Mouse (Mus musculus): ENCODE results near the gene Fgd2. TPM values are rescaled to one million over a fixed set of nuclear protein-coding genes. Genes with fewer than 3 reads are reported as not detected.

Fgd2 gene
- polyA plus RNA-seq, 1 experiment from 2014 or later: 12.9 TPM

DNA sequence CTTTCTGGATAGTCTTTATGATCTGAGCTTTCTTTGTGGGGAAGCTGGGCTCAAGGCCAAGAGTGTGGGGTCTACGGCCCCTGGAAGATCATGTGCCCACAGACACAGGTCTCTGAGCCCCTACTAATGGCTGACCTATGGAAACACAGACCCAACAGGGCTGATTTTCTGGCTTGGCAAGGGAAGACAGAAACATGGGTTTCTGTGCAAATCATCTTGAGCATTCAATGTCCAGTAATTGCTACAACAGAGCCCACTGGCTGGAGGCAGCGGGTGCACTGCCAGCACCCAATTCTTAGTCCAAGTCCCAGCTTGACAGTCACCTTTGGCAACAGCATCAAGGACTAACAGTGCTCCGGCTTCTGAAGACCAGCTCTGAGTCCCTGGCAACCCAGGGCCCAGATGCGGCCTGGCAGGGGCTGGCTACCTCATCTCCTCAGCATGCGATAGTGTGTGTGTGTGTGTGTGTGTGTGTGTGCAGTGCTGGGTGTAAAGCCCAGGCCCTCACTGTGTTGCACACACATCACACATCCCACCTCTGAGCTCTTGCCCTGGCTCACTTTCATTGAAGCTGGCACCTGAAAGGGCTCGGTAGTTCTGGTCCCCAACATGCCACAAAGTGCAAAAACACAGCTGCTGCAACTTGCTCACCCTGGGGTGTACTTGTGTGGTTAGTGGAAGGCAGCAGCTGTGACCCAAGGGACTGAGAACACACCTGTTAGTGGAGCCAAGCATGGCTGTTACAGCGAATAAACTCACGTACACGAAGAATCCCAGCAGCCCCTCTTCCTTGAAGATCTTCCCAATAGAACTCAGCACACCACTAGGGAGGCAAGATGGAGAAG lies 22.5 kb upstream of the Fgd2 start:
- H3K36me3 ChIP-seq: peaks cover 86% of the 10 kb centered on the region
- H3K4me3 ChIP-seq: no peak overlapping the region
- 89% methylated on average over 9 of the region's 9 CpGs for WGBS

DNA sequence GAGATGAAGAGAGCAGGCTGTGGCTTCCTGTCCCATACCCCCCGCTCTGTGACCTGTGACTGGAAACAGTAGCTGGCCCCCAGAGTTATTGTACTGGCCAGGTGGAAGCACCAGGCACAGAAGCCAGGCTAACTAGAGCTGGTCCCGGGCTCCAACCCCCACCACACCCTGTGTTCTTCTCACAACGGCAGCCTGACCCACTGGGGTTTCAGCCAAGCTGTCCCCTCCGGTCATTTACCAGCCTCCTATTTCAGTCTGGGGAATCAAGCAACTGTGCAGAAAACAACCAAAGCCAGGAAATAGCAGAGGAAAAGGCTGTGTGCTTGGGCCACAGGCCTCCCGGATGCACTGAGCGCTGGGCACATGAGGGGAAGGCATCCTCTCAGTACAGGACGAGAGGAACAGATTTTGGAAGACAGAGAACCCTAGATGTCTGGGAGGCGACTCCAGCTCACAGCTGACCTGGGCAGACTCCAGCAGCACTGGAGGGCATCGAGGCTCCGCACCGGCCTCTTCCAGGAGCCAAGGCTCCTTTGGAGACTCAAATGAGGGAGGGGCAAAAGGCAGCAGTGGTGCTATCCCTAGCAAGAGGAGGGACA lies 21.4 kb upstream of the Fgd2 start:
- no peak for ATAC-seq (ENCODE audit: insufficient number of reproducible peaks, insufficient read depth, low FRiP score, low TSS enrichment, low read depth)
- 80% methylated on average over 11 of the region's 11 CpGs for WGBS
- H3K27ac ChIP-seq: 0 out of 2 replicates have a peak overlapping the region, but pooled peaks have one; percentile 4
- H3K9me3 ChIP-seq: no peaks in the 10 kb centered on the region
- no peaks in the 10 kb centered on the region for H3K27me3 ChIP-seq
- H3K9ac ChIP-seq: 0 out of 2 replicates have a peak overlapping the region, but pooled peaks have one; percentile 21
- no peak overlapping the region for H3K4me3 ChIP-seq
- peaks cover 86% of the 10 kb centered on the region for H3K36me3 ChIP-seq
- peaks cover 34% of the 10 kb centered on the region for H3K4me1 ChIP-seq
- no peak overlapping the region for H3K4me2 ChIP-seq

More for the DNA sequence above, 22.5 kb upstream of the Fgd2 start:
- H3K27ac ChIP-seq: no peak overlapping the region
- H3K4me1 ChIP-seq: peaks cover 34% of the 10 kb centered on the region
- H3K27me3 ChIP-seq: no peaks in the 10 kb centered on the region
- no peak overlapping the region for H3K9ac ChIP-seq
- no peak for ATAC-seq (ENCODE audit: insufficient number of reproducible peaks, insufficient read depth, low FRiP score, low TSS enrichment, low read depth)
- no peaks in the 10 kb centered on the region for H3K9me3 ChIP-seq
- no peak overlapping the region for H3K4me2 ChIP-seq

DNA sequence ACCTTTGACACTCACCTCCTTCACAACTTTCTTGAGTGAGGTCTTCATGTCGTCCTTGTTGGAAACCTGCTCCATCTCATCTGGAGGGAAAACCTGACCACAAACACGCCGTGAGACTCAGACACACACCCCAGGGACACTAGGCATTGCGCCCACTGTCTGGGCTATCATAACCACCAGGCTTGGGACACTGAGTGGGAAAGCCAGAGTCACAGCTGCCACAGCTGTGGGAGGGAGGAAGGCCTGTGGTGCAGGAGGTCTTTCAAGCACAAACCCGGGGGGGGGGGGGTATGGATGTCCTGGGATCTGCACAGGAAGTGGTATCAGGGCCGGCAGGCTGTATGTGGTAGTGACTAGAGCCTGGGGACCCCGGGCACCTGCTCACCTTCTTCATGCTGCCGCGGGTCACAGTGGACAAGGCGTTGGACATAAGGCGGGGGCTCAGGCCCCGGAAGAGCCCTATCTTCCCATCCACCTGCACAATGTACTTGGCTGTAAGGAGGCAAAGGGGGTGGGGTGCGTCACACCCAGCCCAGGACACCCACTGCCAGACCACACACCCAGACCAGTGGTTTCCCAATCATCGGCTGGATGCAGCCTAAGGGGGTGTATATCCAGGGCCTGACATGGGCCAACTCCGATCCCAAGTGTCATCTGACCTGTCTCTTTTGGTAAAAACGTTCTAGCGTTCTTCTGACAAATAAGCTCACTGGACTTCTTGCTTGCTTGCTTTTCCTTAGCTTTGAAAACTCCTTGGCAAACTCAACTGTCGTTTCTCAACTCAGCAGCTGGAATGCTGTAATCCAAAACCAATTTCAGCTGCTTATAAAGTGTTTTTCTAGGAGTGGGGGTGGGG lies 20.1 kb upstream of the Fgd2 start:
- no peak overlapping the region for H3K4me2 ChIP-seq
- no peak overlapping the region for H3K4me3 ChIP-seq

DNA sequence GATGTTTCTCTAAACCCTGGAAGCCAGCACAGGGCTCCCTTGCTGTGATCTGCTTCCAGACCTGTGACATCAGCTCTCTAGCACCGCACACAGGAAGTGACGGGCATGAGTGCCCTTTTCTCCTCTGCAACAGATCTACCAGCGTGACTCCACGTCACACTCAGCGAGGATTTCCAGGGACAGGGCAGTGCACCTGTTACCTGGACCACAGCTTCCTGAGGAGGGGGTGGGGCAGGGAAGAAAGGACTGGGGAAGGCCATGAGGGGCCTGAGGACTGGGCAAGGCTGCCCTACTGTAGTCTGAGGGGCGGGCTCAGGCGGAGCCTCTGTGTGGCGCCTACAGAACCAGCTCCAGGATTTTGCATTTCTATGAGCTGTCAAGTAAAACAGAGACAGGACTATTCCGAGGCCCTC lies 19.1 kb upstream of the Fgd2 start:
- WGBS: 22% methylated on average over 9 of the region's 9 CpGs
- H3K27ac ChIP-seq: peak overlapping the region; percentile 80
- ATAC-seq (ENCODE audit: insufficient number of reproducible peaks, insufficient read depth, low FRiP score, low TSS enrichment, low read depth): no peak
- H3K9me3 ChIP-seq: no peaks in the 10 kb centered on the region
- peak overlapping the region; percentile 22; the same call in 1 of the 2 replicates for H3K4me2 ChIP-seq
- H3K36me3 ChIP-seq: peaks cover 74% of the 10 kb centered on the region
- H3K4me1 ChIP-seq: peaks cover 49% of the 10 kb centered on the region
- no peaks in the 10 kb centered on the region for H3K27me3 ChIP-seq
- no peak overlapping the region for H3K4me3 ChIP-seq
- 0 out of 2 replicates have a peak overlapping the region, but pooled peaks have one; percentile 32 for H3K9ac ChIP-seq

More for the DNA sequence above, 20.1 kb upstream of the Fgd2 start:
- Histone ChIP-seq H3K36me3 (peaks cover 83% of the 10 kb centered on the region), H3K9ac (peak overlapping the region; percentile 55; the same call in 1 of the 2 replicates), H3K9me3 (no peaks in the 10 kb centered on the region), H3K27me3 (no peaks in the 10 kb centered on the region), H3K4me1 (peaks cover 39% of the 10 kb centered on the region), H3K27ac (peak overlapping the region; percentile 80)
- 70% methylated on average over 18 of the region's 18 CpGs for WGBS
- no peak; the same call in 1 of the 2 replicates for ATAC-seq (ENCODE audit: insufficient number of reproducible peaks, insufficient read depth, low FRiP score, low TSS enrichment, low read depth)

DNA sequence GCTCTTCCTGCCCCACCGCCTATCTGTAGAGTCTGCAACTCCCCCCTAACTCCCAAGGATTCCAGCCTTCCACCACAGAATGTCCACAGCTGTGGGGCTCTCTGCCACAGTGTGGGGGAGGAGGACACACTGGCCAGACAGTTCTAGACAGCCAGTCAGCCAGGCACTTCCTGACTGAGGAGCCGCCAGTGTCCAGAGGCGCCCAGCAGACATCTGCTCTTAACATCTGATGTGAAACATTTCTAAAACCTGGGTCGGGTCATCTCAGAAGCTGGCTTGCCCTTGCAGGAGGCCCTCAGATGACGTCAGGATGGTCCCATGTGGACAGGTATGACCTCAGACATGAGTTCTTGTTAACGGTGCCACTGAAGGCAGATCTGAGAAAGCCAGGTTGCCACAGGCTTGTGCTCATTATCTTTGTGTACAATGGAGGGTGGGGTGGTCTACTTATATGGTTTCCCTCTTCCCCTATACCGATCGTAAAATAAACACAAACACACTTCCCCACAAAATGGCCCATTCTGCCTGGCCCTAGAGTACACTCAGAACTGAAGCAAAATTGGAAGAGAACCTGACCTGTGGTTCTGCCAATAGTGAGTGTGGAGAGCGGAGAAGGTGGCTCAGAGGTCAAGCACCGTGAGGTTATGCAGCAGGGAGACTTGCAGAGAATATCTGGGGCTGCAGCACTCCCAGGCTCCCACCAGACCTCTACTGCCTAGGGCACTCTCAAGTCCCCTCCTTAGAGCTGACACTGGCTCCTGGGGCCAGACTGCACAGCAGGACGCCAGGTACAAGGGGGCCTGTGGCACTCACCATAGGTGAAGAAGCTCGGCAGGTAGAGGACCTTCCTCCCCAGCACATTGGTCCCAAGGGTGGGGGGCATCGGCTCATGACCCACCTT lies 18.5 kb upstream of the Fgd2 start:
- peaks cover 67% of the 10 kb centered on the region for H3K36me3 ChIP-seq
- peak overlapping the region; percentile 80 for H3K27ac ChIP-seq
- H3K27me3 ChIP-seq: no peaks in the 10 kb centered on the region
- peaks cover 51% of the 10 kb centered on the region for H3K4me1 ChIP-seq
- 0 out of 2 replicates have a peak overlapping the region, but pooled peaks have one; percentile 46 for H3K9ac ChIP-seq
- H3K4me2 ChIP-seq: peak overlapping the region; percentile 22; the same call in 1 of the 2 replicates
- H3K4me3 ChIP-seq: no peak overlapping the region
- 45% methylated on average over 13 of the region's 13 CpGs for WGBS
- ATAC-seq (ENCODE audit: insufficient number of reproducible peaks, insufficient read depth, low FRiP score, low TSS enrichment, low read depth): 0 out of 2 replicates have a peak, but pooled peaks have one; percentile 28
- H3K9me3 ChIP-seq: no peaks in the 10 kb centered on the region

DNA sequence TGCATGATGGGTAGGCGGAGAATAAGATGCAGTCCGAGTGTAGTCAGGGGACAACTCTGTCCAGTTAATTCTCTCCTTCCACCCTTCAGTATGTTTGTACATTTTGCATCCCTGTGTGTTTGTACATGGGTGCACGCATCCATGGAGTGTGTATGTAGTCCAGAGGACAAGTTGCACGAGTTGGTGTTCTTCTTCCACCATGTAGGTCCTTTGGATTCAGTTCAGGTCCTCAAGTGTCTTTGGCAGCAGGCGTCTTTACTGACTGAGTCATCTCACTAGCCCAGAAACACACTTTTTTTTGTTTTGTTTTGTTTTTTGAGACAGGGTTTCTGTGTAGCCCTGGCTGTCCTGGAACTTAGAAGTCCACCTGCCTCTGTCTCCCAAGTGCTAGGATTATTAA lies 17.5 kb upstream of the Fgd2 start:
- WGBS: 91% methylated on average over 5 of the region's 5 CpGs
- H3K27me3 ChIP-seq: no peaks in the 10 kb centered on the region
- no peaks in the 10 kb centered on the region for H3K9me3 ChIP-seq
- peaks cover 55% of the 10 kb centered on the region for H3K4me1 ChIP-seq
- H3K4me2 ChIP-seq: no peak overlapping the region
- H3K36me3 ChIP-seq: peaks cover 57% of the 10 kb centered on the region
- no peak overlapping the region for H3K9ac ChIP-seq
- ATAC-seq (ENCODE audit: insufficient number of reproducible peaks, insufficient read depth, low FRiP score, low TSS enrichment, low read depth): no peak
- no peak overlapping the region for H3K27ac ChIP-seq
- no peak overlapping the region for H3K4me3 ChIP-seq

DNA sequence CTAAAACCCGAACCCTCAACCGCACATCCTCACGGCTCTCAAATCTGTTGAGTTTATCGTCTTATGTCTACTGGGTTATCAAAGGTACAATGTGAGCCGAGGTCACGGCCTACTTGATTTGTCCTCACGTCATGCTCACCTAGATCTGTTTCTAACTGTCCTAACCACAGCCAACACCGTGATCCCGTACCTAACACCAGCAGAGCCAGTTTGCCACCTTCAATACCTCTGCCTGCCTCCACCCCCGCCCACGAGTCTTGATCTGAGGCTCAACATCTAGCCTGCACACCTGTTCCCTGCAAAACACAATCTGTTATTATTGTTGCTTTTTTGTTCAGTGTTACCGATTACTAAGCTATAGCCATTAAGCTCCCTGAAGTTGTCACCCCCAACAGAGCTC lies 15.4 kb upstream of the Fgd2 start:
- peak overlapping the region; percentile 73; the same call in 1 of the 2 replicates for H3K4me2 ChIP-seq
- no peaks in the 10 kb centered on the region for H3K27me3 ChIP-seq
- 0 out of 2 replicates have a peak overlapping the region, but pooled peaks have one; percentile 16 for H3K27ac ChIP-seq
- H3K9ac ChIP-seq: 0 out of 2 replicates have a peak overlapping the region, but pooled peaks have one; percentile 93
- H3K4me3 ChIP-seq: no peak overlapping the region
- ATAC-seq (ENCODE audit: insufficient number of reproducible peaks, insufficient read depth, low FRiP score, low TSS enrichment, low read depth): no peak
- H3K4me1 ChIP-seq: peaks cover 52% of the 10 kb centered on the region
- WGBS: 91% methylated on average over 12 of the region's 12 CpGs
- no peaks in the 10 kb centered on the region for H3K9me3 ChIP-seq
- peaks cover 37% of the 10 kb centered on the region for H3K36me3 ChIP-seq

DNA sequence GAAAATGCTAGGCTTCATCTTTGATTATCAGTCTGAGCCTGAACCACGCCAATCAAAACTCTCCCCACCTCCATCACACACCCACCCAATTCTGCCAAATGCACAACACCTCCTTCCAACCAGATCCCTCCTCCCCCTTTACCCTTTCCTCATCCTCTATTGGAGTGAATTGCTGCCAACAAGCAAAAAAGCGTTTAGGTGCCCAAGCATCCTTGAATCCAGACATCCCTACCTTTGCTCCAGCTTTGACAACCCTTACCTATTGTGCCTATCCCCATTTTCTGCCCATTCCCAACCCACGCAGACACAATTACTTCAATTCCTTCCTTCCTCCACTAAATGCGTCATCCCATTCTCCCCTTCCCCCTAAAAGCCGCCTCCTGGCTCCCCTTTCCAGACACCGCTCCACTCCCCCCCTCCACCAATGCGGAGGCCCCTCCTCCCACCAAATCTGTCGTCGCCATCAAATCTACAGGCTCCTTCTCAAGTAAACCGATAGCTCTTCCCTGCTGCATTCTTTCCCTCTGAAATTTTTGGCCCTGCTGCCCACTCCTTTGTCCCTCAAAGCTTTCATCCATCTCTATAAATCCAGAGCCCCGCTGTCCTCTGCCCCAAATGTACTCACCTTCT lies 14.1 kb upstream of the Fgd2 start:
- Histone ChIP-seq H3K27ac (peak overlapping the region; percentile 92), H3K4me1 (peaks cover 39% of the 10 kb centered on the region), H3K9me3 (no peaks in the 10 kb centered on the region), H3K4me3 (peak overlapping the region; percentile 89), H3K9ac (peak overlapping the region; percentile 93), H3K4me2 (peak overlapping the region; percentile 73), H3K36me3 (peaks cover 31% of the 10 kb centered on the region), H3K27me3 (no peaks in the 10 kb centered on the region)
- no peak for ATAC-seq (ENCODE audit: insufficient number of reproducible peaks, insufficient read depth, low FRiP score, low TSS enrichment, low read depth)
- 3% methylated on average over 11 of the region's 11 CpGs for WGBS

DNA sequence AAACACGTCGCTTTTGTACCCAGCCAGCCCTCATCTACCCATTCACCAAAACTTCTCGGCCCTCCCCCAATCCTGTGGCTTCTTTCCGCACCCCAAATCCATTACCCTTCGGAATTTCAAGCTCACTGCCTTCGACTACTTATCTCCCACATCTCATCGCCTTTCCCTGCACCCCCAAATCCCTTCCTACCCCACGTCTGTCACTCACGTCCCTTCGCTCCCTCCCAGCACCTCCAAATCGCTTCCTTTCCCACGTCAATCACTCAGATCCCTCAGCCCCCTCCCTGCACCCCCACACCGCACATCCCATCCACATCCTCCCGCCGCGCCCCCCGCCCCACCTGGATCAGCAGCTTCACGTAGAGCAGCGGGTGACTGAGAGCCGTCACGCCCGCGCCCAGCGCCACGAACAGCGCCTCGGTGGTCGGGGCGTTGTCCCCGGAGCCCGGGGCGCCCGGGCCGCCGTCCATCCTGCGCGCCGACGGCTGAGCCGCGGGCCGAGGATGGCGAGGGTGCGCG lies 13.5 kb upstream of the Fgd2 start:
- peak overlapping the region; percentile 89 for H3K4me3 ChIP-seq
- no peaks in the 10 kb centered on the region for H3K27me3 ChIP-seq
- H3K9ac ChIP-seq: peak overlapping the region; percentile 93
- peak overlapping the region; percentile 73 for H3K4me2 ChIP-seq
- WGBS: under 1% methylated on average over 45 of the region's 45 CpGs
- no peaks in the 10 kb centered on the region for H3K9me3 ChIP-seq
- peak; percentile 8; the same call in 1 of the 2 replicates for ATAC-seq (ENCODE audit: insufficient number of reproducible peaks, insufficient read depth, low FRiP score, low TSS enrichment, low read depth)
- peaks cover 27% of the 10 kb centered on the region for H3K36me3 ChIP-seq
- peak overlapping the region; percentile 92 for H3K27ac ChIP-seq
- H3K4me1 ChIP-seq: peaks cover 33% of the 10 kb centered on the region

Measured in embryonic facial prominence, embryonic 13.5 days (tissue).